Mouse (Mus musculus) left cerebral cortex, postnatal 10 days (tissue): ENCODE results near the gene Cubn. TPM values are rescaled to one million over a fixed set of nuclear protein-coding genes. Genes with fewer than 3 reads are reported as not detected.

Source experiments
- total RNA-seq, 2 experiments: library from RNA; stranded (reverse); gene quantifications; 2 replicates each; pipeline ENCODE4 v1.2.3; 2021

Gene Cubn
- total RNA-seq, 2 experiments from 2014 or later = 0.43 to 0.45 TPM

Other genes with a start within 250 kb of the Cubn start
- 10 to 100 TPM; 43.8 to 44.2 TPM for gene Rsu1, start 220.4 kb downstream of the Cubn start, total RNA-seq
- 1 to 10 TPM; 6.5 to 6.6 TPM for gene Trdmt1, start 52.9 kb upstream of the Cubn start, total RNA-seq
- 10 to 100 TPM; 85.9 to 87.7 TPM for gene Vim, start 82.1 kb upstream of the Cubn start, total RNA-seq